Mouse (Mus musculus): ENCODE results near the gene Fam193a.

- no peak for TF ChIP-seq POLR2A (IDR thresholded peaks at IDR 0.05; ENCODE audit: control insufficient read depth, low read depth, low read length)
- TF ChIP-seq CTCF (IDR thresholded peaks at IDR 0.05; ENCODE audit: control insufficient read depth, insufficient read depth, insufficient replicate concordance, low read depth, low read length) = no peak
Measured at GRCm38 (mm10) chr5:34526477-34526775, 156.7 kb downstream of the Fam193a start.

Data from testis, adult 2 months (tissue).